Mouse (Mus musculus) CD8-positive naive resting alpha-beta T cell, adult 2 months (primary cell): ENCODE measurements around the gene Chchd2.
A peak's percentile ranks its signal among the peaks of the same experiment; 100 is the strongest.

Experiments used
- DNase-seq, 2 experiments: peaks; one replicate each; pipeline ENCODE4 v3.0.0; 2022; ENCODE audit warnings: low read depth in 2 of 2, low spot score in 2 of 2

Gene Chchd2

DNA sequence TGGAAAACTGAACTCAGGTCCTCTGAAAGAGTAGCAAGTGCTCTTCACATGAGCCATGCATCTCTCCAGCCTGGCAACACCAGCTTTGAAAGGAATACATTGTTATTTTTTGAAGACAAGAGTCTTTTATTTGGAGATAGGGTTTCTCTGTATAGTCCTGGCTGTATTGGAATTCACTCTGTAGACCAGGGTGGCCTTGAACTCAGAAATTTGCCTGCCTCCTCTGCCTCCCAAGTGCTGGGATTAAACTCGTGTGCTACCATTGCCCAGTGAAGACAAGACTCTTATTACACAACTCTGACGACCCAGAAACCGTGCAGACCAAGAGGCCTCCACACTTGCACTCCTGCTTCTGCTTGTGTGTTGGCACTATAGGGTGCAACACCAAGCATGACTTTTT is 7.4 kb downstream of the Chchd2 start:
- no peak for DNase-seq

- DNase-seq, result no peak
These were observed 8.3 kb downstream of the Chchd2 start for GRCm38 (mm10) chr5:129878946-129879345.

GRCm38 (mm10) chr5:129877731-129878455 is 9.4 kb downstream of the Chchd2 start:
- no peak for DNase-seq

- no peak for DNase-seq
These were observed 12.2 kb downstream of the Chchd2 start for GRCm38 (mm10) chr5:129875098-129875497.

- no peak for DNase-seq
These were observed 13.3 kb downstream of the Chchd2 start for GRCm38 (mm10) chr5:129873942-129874341.

DNA sequence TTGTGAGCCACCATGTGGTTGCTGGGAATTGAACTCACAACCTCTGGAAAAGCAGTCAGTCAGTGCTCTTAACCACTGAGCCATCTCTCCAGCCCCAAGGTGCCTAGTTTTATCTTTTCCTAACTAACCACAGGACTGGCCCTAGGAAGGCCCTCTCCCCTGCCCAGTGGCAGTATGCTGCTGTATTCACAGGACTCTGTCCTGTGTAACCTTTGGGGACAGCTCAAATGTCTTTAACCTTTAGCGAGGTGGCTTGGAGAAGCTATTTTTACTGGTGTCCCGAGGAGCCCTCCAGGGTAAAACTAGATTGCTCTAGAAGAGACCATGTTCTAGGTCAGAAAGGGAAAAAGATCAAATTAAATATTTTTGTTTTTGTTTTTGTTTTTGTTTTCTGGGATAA is 16.0 kb downstream of the Chchd2 start:
- no peak for DNase-seq

DNA sequence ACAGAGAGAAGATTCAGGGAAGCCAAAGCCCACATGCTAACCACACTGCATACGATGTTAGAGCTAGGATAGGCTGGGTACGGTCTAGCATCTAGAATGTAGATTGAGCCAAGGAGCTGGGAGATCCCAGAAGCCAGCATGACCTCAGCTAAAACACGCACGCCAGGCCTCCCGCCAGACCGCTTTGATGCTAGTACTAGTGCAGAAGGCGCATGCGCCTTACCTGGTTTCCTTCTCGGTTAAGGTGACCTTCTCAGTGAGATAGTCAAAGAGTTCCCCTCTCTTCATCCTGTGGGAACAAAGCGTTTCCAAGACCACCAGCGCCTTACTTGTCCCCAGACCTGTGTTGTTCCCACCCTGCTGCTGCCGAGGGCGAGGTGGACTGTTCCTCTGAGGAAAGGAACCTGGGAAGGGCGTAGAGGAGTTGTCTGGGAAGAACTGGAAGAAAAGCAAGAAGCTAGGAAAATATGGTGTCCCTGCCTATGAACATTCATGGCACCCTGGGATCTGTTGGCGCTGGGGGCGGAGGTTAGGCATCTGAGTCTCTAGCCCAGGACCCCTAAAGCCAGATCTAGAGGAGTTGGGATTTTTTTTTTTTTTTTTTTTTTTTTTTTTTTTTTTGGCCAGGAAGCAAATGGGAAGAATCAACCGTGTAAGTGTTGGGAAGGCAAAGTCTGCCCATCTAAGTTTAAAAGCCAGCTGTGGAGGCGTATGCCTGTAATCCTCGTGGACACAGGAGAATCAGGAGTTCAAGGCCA is 17.9 kb downstream of the Chchd2 start:
- no peak for DNase-seq

DNA sequence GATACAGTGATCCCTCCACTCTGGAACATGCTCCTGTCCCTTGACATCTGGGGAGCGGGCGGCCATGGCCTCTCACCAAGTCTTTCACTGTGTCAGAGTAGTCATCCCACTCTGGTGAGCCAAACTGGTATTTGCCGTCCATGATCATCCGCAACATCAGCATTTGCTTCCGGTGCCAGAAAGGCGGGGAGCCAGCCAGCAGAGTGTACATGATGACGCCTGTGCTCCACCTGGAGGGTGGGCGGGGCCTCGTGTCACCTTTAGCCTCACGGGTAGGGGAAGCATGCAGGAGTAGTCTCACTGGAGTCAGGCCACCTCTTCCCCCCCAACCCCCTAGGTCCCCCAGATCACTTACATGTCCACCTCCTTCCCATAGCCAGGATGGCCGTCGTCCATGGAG is 21.4 kb downstream of the Chchd2 start:
- DNase-seq, result no peak

DNA sequence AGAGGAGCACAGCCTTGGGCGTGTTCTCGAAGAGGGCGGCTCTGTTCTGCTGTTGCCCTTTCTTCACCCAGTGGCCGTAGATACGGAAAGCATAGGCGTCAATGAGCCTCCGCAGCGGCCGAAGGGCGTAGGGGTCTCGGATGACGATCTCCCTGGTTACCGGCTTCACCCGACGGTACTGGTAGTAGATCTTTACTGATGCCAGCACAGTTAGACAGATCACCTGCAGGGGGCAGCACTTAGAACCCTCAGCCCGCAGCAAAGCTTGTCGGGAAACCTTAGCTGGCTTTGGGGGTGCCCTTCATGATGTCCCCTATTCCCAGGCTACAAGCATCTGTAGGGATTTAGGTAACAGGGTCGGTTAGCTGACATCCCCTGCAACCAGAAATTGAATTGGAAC is 22.8 kb downstream of the Chchd2 start:
- DNase-seq, result peak; percentile 33 to 38

DNA sequence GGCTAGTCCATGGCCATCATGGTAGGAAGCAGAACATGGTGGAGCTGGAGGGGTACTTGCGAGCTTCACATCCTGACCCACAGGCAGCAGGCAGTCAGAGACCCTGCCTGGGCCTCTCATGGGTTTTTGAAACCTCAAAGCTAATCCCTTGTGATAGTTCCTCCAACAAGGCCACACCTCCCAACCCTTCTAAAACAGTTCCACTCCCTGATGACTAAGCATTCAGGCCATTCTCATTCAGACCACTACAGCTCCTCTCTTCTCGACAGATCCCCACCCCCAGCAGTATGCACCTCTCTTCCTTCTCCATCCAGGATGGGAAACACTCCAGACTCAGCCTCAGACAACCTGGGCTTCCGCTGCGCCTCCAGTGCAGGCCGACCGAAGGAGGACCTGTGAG is 24.9 kb downstream of the Chchd2 start:
- DNase-seq, result no peak

DNA sequence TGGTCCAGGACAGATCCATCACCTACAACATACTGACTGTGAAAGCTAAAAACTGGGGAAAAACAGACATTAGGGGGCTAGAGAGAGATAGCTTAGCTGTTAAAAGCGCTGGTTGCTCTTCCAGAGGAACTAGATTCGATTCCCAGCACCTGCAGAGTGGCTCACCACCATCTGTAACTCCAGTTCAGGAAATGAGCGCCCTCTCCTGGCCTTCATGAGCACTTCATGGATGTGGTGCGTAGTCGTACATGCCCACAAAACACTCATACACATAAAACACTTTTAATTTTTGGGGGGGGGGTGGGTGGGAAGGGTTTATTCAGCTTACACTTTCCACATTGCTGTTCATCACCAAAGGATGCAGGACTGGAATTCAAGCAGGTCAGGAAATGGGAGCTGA is 30.9 kb downstream of the Chchd2 start:
- DNase-seq, result no peak

DNA sequence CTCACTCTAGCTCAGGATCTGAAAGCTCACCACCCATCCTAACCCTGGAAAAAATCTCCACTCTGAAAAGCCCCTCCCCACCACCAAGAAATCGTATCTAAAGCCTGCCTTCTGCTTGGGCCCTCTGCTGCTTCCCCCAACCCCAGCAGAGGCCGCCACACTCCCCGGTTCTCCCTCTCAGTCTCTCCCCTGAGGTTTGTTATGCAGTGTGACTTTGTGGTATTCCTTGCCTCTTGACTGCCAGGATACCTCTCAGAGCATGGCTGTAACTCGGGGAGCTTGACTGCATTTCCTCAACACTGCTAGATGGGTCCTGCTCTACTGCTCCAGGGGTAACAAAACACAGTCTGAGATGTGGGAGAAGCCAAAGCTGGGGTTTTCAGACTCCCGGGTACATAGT is 32.1 kb downstream of the Chchd2 start:
- DNase-seq, result no peak

GRCm38 (mm10) chr5:129847558-129847820 is 39.8 kb downstream of the Chchd2 start:
- no peak for DNase-seq

GRCm38 (mm10) chr5:129846752-129847557 is 40.3 kb downstream of the Chchd2 start, which contains the start of gene Sumf2:
Sumf2 (plus strand) TSS chr5:129846986.
- peak; percentile 94 to 95 for DNase-seq

GRCm38 (mm10) chr5:129844848-129845247 is 42.4 kb downstream of the Chchd2 start:
- no peak for DNase-seq
